Mouse (Mus musculus) embryonic facial prominence, embryonic 12.5 days (tissue): ENCODE measurements around the gene Anapc16. TPM values are rescaled to one million over a fixed set of nuclear protein-coding genes. Genes with fewer than 3 reads are reported as not detected.
A peak's percentile ranks its signal among the peaks of the same experiment; 100 is the strongest.

Source experiments
- ATAC-seq: fragments of 200-750 bp; cut with Nextera tagmentation; 2 replicates; pipeline ENCODE4 v1.8.0; 2017; ENCODE audit not compliant: insufficient number of reproducible peaks, insufficient read depth, low FRiP score, low TSS enrichment
- H3K27ac ChIP-seq: fragments of 300-500 bp; sonication (generic); 2 replicates; pipeline ENCODE4 v1.5.1; 2016; ENCODE audit warnings: mild to moderate bottlenecking
- H3K27me3 ChIP-seq: fragments of 300-500 bp; sonication (generic); 2 replicates; pipeline ENCODE4 v1.6.1; 2016; ENCODE audit warnings: mild to moderate bottlenecking, moderate library complexity
- H3K36me3 ChIP-seq: fragments of 300-500 bp; sonication (generic); 2 replicates; pipeline ENCODE4 v1.6.1; 2016; ENCODE audit warnings: mild to moderate bottlenecking
- H3K4me1 ChIP-seq: fragments of 300-500 bp; sonication (generic); 2 replicates; pipeline ENCODE4 v1.6.1; 2016
- H3K4me2 ChIP-seq: fragments of 300-500 bp; sonication (generic); replicated peaks from 2 replicates; pipeline ENCODE4 v1.6.1; 2016; ENCODE audit warnings: mild to moderate bottlenecking, moderate library complexity
- H3K4me3 ChIP-seq: fragments of 300-500 bp; sonication (generic); 2 replicates; pipeline ENCODE4 v1.5.1; 2016; ENCODE audit warnings: mild to moderate bottlenecking
- H3K9ac ChIP-seq: fragments of 300-500 bp; sonication (generic); 2 replicates; pipeline ENCODE4 v1.6.1; 2016; ENCODE audit warnings: mild to moderate bottlenecking, moderate library complexity
- H3K9me3 ChIP-seq: fragments of 300-500 bp; sonication (generic); 2 replicates; pipeline ENCODE4 v1.6.1; 2016; ENCODE audit warnings: mild to moderate bottlenecking, moderate library complexity
- WGBS: fragments of 180-500 bp; shearing (Covaris S2); methylation state at CpG from one replicate; pipeline ENCODE4 v1.1.7; 2016; 5-methylcytosine and 5-hydroxymethylcytosine counted together
- polyA plus RNA-seq: library from polyadenylated mRNA; unstranded; fragments of >200 nt; fragmentation: Nextera tagmentation; extraction: Ambion mirVana; gene quantifications from 2 replicates; pipeline ENCODE4 v1.2.1, GENCODE M21; 2016

The Anapc16 gene
- polyA plus RNA-seq, 1 experiment from 2014 or later: 125 TPM

DNA sequence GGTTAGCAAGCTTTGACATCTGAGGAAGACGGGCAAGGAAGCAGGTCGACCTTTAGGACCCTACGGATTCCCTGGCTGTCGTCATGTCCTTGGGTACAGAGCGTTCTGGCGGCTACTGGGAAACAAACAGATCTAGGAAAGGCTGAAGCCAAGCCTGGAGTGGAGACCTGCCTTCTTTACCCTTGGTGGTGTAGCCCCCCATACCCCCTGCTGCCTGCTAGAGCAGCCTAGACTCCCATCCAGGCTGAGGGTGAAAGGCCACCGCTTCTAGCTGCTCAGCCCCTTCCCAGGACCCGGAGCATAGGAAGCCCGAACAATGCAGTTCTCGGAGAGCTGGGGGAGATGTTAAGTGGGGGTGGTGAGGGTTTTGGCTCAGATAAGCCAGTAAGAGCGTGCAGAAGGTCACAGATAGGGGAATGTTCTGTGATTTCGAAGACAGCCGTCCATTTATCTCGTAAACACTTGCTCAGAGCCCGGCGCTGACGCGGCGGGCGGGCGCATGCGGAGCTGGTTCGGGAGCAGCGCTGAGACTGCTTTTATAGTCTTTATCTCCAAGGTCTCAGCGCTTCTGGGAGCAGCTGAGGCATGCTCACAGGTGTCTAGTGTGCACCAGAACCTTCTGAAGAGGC lies 33.0 kb downstream of the Anapc16 start:
- Histone ChIP-seq H3K9me3 (no peaks in the 10 kb centered on the region), H3K4me2 (peak overlapping the region; percentile 67), H3K27ac (peak overlapping the region; percentile 88), H3K9ac (peak overlapping the region; percentile 79), H3K4me1 (peaks cover 37% of the 10 kb centered on the region), H3K4me3 (peak overlapping the region; percentile 50), H3K27me3 (no peaks in the 10 kb centered on the region), H3K36me3 (no peaks in the 10 kb centered on the region)
- WGBS: under 1% methylated on average over 25 of the region's 25 CpGs
- ATAC-seq: 0 out of 2 replicates have a peak, but pooled peaks have one; percentile 10

DNA sequence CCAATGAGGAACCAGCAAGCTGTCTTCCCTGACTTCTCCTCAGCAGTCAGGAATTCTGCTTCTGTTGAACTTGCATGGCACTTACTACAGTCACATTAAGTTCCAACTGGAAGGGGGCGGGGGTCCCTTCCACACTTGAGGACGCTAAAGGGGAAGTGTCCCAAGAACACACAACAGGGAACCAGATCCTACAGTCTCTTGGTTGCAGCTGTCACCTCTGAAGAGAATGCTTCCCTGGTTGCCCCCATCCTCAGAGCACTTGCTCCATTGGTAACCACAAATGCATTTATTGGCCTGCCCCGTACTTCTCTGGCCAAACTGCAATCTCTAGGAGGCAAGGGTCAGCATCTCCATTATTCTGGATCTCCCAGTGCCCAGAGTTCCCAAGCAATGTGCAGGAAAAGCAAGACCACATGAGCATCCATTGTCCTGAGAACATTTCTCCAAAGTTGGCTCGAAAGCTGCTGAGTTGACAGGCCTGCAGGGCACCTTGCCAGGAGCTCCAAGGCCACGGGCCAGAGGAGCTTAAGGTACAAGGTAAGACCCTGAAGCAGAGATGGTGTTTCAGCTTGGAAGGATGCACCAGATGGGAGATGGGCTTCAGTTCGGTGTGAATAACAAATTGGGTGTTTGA lies 35.5 kb downstream of the Anapc16 start:
- H3K9me3 ChIP-seq: no peaks in the 10 kb centered on the region
- WGBS: 87% methylated on average over 6 of the region's 6 CpGs
- H3K27ac ChIP-seq: 0 out of 2 replicates have a peak overlapping the region, but pooled peaks have one; percentile 98
- H3K4me3 ChIP-seq: no peak overlapping the region
- H3K27me3 ChIP-seq: no peaks in the 10 kb centered on the region
- H3K36me3 ChIP-seq: no peaks in the 10 kb centered on the region
- H3K4me1 ChIP-seq: peaks cover 34% of the 10 kb centered on the region
- H3K9ac ChIP-seq: no peak overlapping the region
- no peak overlapping the region for H3K4me2 ChIP-seq
- ATAC-seq: no peak

DNA sequence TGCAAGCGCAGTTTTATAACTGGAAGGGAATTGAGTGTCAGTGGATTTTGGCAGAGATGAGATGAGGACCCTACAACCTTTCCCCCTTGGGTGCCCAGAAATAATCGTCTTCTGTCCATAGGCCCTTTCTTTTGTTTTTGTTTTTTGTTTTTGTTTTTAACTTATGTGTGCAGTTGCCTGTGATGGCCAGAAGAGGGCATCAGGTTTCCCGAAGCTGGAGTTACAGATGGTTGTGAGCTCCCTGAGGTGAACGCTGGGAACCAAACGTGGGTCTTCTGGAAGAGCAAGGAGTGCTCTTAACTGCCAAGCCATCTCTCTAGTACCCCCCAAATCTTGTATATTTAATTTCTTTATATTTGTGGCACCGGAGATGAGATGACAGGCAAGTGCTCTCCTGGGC lies 36.2 kb downstream of the Anapc16 start:
- H3K4me1 ChIP-seq: peaks cover 34% of the 10 kb centered on the region
- no peaks in the 10 kb centered on the region for H3K9me3 ChIP-seq
- peak overlapping the region; percentile 98 for H3K27ac ChIP-seq
- 89% methylated on average over 6 of the region's 6 CpGs for WGBS
- no peaks in the 10 kb centered on the region for H3K27me3 ChIP-seq
- no peaks in the 10 kb centered on the region for H3K36me3 ChIP-seq
- H3K4me2 ChIP-seq: no peak overlapping the region
- no peak overlapping the region for H3K4me3 ChIP-seq
- no peak for ATAC-seq
- no peak overlapping the region for H3K9ac ChIP-seq

DNA sequence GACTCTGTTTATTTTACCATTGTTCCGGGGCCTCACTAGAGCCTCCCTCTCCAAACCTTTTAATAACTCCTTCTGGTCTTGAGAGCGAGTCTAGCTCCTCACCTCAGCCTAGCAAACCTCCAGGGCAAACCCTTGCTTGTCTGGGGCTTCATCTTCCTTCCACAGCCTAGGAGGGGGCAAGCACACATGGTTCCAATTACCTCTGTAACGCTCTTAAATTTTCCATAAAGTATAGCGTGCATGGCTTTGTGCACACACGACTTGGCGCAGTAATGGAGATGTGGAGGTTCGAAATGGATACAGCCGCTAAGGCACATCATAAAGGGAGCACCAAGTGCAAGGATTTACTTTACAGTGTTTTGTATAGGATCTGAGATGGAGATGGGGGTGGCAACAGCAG lies 37.1 kb downstream of the Anapc16 start:
- peaks cover 34% of the 10 kb centered on the region for H3K4me1 ChIP-seq
- H3K27me3 ChIP-seq: no peaks in the 10 kb centered on the region
- H3K4me2 ChIP-seq: peak overlapping the region; percentile 38; the same call in 1 of the 2 replicates
- no peaks in the 10 kb centered on the region for H3K9me3 ChIP-seq
- peak overlapping the region; percentile 98 for H3K27ac ChIP-seq
- no peaks in the 10 kb centered on the region for H3K36me3 ChIP-seq
- no peak overlapping the region for H3K4me3 ChIP-seq
- H3K9ac ChIP-seq: peak overlapping the region; percentile 31; the same call in 1 of the 2 replicates
- peak; percentile 65 for ATAC-seq
- 11% methylated on average over 8 of the region's 8 CpGs for WGBS

DNA sequence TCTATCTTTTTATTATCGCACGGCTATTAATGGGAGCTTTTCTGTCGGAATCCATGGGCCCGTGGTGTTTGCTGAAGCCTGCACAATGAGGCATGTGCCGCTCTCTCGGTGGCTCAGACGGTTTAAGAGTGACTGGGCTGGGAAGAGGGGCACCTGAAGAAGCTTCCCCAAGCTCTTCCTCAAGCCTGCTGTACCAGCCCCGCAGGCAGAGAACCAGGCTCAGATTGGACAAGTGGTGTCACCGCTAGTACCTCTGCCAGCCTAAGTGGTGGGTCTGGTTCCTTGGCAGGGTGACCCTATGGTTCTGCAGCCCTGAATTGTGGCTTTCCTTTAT lies 37.6 kb downstream of the Anapc16 start:
- Histone ChIP-seq H3K9me3 (no peaks in the 10 kb centered on the region), H3K27ac (peak overlapping the region; percentile 98), H3K27me3 (no peaks in the 10 kb centered on the region), H3K9ac (peak overlapping the region; percentile 31), H3K36me3 (no peaks in the 10 kb centered on the region), H3K4me3 (no peak overlapping the region), H3K4me1 (peaks cover 29% of the 10 kb centered on the region), H3K4me2 (peak overlapping the region; percentile 38)
- WGBS: 20% methylated on average over 9 of the region's 9 CpGs
- peak; percentile 19; the same call in 1 of the 2 replicates for ATAC-seq

DNA sequence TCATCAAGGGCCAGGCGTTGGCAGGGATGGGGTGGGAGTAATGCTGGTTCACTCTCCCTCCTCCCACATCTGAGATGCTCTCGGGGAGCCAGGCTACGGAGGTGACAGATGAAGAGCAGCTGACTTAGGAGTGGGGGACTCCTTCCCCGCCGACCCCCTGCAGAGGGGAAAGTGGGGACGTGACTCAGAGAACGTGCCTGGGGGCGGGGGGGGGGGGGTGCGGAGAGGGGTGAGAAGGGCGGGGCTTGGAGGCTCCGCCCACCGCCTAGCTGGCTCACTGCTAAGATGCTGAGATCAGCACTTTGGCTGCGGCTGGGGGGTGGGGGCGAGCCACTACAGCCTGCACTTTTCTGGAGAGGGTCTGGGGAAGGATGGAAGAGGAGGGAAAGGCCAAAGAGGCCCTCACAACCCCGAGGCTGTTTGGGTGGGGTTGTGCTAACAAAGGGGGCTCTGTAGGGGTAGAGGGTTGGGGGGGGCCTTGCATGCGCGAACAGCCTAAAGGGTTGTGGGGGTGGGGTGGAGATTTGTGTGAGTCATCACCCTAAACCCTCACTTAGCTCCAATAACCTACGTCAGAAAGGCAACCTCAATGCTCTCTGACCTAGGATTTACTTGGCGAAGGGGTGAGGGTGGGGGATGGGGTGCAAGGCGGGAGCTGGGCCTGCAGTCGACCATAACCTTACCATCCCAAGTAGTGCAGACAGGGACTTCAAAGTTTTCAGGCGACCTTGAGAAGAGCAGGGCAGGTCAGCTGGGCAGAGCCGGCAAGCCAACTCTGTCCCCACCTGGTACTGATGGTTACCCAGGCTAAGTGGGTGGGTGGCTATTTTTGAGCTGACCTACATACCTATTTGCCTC lies 38.2 kb downstream of the Anapc16 start:
- peak overlapping the region; percentile 3 for H3K4me3 ChIP-seq
- peak overlapping the region; percentile 31 for H3K9ac ChIP-seq
- WGBS: 4% methylated on average over 20 of the region's 23 CpGs

DNA sequence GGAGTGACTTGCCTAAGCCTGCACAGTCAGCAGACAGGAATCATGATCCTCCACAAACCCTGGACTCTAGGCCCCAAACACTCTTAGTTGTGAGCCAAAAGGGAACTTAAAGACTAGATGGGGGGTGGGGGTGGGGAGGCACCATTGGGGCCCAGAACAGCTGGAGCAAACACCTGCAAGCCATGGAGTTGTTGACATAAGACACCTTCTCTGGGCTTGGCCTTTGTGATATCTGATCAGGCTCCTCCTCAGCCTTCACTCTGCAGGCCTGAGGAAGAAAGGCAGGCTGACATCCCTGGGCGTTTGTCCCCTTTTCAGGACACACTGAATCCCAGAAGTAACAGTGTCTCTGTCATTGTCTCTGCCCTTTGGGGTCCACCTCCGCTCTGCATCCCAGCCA lies 39.3 kb downstream of the Anapc16 start:
- Histone ChIP-seq H3K9ac (no peak overlapping the region), H3K27ac (peak overlapping the region; percentile 98), H3K4me2 (no peak overlapping the region), H3K9me3 (no peaks in the 10 kb centered on the region), H3K4me3 (no peak overlapping the region), H3K27me3 (no peaks in the 10 kb centered on the region), H3K36me3 (no peaks in the 10 kb centered on the region), H3K4me1 (peaks cover 27% of the 10 kb centered on the region)
- ATAC-seq: no peak
- WGBS: 47% methylated on average over 2 of the region's 2 CpGs

More for the DNA sequence above, 38.2 kb downstream of the Anapc16 start:
- no peaks in the 10 kb centered on the region for H3K9me3 ChIP-seq
- ATAC-seq: peak; percentile 79
- peak overlapping the region; percentile 38 for H3K4me2 ChIP-seq
- H3K4me1 ChIP-seq: peaks cover 27% of the 10 kb centered on the region
- H3K27ac ChIP-seq: peak overlapping the region; percentile 98
- H3K27me3 ChIP-seq: no peaks in the 10 kb centered on the region
- H3K36me3 ChIP-seq: no peaks in the 10 kb centered on the region

DNA sequence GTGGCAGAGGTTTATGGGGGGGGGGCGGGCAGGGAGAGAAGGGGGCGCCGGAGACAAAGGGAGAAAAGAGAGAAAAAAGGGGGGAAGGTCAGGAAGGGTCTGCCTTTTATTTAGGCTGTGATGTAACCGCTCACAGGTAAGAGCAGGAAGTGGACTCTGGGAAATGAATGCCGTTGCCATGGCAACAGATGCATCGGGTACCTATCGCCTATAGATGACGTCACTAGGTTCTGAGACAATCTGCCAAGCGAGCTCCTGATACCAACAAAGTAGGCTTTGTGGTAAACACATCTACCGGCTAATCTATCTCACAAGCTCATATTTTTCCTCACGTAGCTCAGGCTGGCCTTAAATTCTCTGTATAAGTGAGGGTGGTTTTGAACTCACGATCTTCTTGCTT lies 43.4 kb downstream of the Anapc16 start:
- Histone ChIP-seq H3K4me2 (no peak overlapping the region), H3K27me3 (no peaks in the 10 kb centered on the region), H3K4me1 (peaks cover 25% of the 10 kb centered on the region), H3K36me3 (no peaks in the 10 kb centered on the region), H3K27ac (no peak overlapping the region), H3K9me3 (no peaks in the 10 kb centered on the region), H3K4me3 (no peak overlapping the region), H3K9ac (no peak overlapping the region)
- no peak for ATAC-seq
- whole genome bisulfite sequencing: 76% methylated on average over 12 of the region's 12 CpGs

DNA sequence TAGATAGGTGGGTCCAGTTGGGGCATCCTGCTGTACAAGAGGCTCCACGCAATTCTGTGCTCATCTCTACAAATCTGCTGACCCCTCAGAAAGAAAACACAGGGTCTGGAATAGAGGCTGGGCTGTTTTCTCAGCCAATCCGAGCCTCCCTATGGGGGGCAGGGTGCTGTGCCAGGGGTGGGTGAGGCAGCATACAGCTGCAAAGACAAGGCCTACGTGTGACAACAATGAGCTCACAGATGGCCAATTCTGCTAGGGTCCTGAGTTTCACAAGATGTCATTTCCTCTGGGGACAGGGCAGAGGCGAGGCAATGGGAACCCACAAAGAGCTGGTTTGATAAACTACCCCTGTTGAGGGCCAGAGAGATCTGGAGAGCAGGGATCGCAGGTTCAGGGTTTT lies 44.5 kb downstream of the Anapc16 start:
- H3K4me3 ChIP-seq: no peak overlapping the region
- no peaks in the 10 kb centered on the region for H3K36me3 ChIP-seq
- no peak overlapping the region for H3K4me2 ChIP-seq
- H3K9ac ChIP-seq: no peak overlapping the region
- 31% methylated on average over 5 of the region's 5 CpGs for WGBS
- no peaks in the 10 kb centered on the region for H3K9me3 ChIP-seq
- ATAC-seq: no peak
- no peaks in the 10 kb centered on the region for H3K27me3 ChIP-seq
- H3K27ac ChIP-seq: no peak overlapping the region
- H3K4me1 ChIP-seq: peaks cover 17% of the 10 kb centered on the region

DNA sequence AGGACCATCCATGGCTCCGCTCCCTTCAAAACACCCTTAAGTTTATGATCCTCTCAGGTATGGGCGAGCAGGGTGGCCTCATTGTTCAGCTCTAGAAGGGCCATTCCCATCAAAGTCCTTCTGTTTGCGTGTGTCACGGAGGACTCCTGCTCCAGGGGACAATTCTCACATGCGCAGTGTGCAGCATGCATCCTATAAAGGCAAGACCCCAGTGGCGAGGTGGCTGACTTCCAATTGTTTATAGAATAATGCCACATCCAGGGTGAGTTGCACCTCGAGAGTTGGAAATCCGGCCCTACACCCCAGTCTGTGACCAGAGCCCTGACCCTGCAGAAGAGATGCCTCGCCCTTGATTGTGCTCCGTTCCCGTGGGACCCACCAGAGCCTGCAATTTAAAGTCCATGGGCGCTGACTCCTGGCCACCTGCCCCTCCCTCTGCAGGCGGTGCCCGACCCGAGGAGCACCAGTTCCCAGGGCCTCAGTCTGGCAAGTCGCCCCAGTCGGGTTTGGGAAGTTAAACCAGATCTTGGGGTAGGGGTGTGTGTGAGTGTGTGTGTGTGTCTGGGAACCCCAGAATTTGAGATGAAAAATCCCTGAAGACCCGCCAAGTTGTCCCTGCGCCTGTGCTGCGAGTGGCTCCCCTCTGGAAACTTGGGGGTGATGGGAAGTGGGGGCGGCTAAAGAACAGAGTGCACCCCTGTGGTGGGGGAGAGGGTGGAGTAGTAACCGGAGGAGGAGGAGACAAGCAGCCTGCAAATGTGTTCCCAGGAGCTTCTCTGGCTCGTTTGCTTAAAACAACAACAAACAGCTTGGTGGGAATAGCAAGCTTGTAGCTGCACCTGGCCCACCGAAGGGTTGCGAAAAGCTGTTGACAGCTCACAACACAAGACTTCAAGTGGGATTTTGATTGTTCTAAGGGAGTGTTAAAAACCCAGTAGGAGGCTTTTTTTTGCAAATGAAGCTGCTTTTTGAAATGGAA lies 45.5 kb downstream of the Anapc16 start:
- Histone ChIP-seq H3K4me1 (peaks cover 23% of the 10 kb centered on the region), H3K4me2 (peak overlapping the region; percentile 37), H3K9me3 (no peaks in the 10 kb centered on the region), H3K27ac (peak overlapping the region; percentile 57; the same call in 1 of the 2 replicates), H3K36me3 (no peaks in the 10 kb centered on the region), H3K4me3 (peak overlapping the region; percentile 7; the same call in 1 of the 2 replicates), H3K9ac (0 out of 2 replicates have a peak overlapping the region, but pooled peaks have one; percentile 33), H3K27me3 (no peaks in the 10 kb centered on the region)
- WGBS: 20% methylated on average over 25 of the region's 25 CpGs
- ATAC-seq: no peak

DNA sequence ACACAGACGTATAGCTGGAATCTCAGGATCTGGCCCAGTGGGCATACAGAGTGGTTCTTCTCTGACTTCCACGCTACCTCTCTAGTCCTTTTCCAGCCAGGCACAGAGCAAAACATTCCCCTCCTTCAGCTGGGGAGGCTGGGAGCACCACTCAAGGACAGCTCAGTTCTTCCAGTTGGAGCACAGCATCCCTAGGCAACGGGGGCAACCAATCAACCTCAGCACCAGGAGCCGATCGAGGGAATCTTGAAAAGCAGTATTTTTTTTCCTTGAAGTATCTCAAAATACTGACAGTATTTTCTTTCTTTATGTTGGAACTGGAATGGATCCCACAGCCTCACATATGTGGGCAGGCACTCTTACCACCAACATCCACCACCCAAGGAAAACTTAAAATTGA lies 46.3 kb downstream of the Anapc16 start:
- Histone ChIP-seq H3K36me3 (no peaks in the 10 kb centered on the region), H3K4me1 (peaks cover 26% of the 10 kb centered on the region), H3K27me3 (no peaks in the 10 kb centered on the region), H3K9ac (no peak overlapping the region), H3K27ac (no peak overlapping the region), H3K4me3 (no peak overlapping the region), H3K9me3 (no peaks in the 10 kb centered on the region), H3K4me2 (no peak overlapping the region)
- no peak for ATAC-seq
- WGBS: 69% methylated on average over 5 of the region's 5 CpGs
